23 mouse cellular contexts compared by ENCODE assay signal in genomic region chr11:113425882-113426281, GRCm38 (mm10).
DNase-seq lines count a peak whose midpoint lies in the region; ATAC-seq and TF ChIP-seq lines count a peak whose summit lies in the region.
"Had no signal": no experiment of that assay in that cellular context is flagged by ENCODE, and none has a peak within 500 bp of the region (broad histone marks: within the 10 kb centered on the region; RNA-seq: fewer than 3 reads in every experiment).

No protein-coding gene starts in this region.

- H3K4me1 ChIP-seq in midbrain, embryonic 14.5 days (ENCODE audit: control insufficient read depth, insufficient read depth, low read length) = 0 out of 2 replicates have a peak, but pooled peaks cover 3% of the 10 kb centered on the region
- peaks cover 4% of the 10 kb centered on the region for H3K4me1 ChIP-seq in midbrain, postnatal 0 days (ENCODE audit: insufficient read depth, low read length)
- H3K4me1 ChIP-seq in forebrain, embryonic 16.5 days (replicated peaks; ENCODE audit: control insufficient read depth, insufficient read depth, low read length) = peaks cover 10% of the 10 kb centered on the region; the same call in 1 of the 2 replicates
- peaks cover 15% of the 10 kb centered on the region for H3K4me1 ChIP-seq in hindbrain, embryonic 12.5 days
- 0 out of 2 replicates have a peak, but pooled peaks cover 11% of the 10 kb centered on the region for H3K4me1 ChIP-seq in neural tube, embryonic 14.5 days (ENCODE audit: control insufficient read depth, insufficient read depth, low read length)
- H3K4me1 ChIP-seq: liver, embryonic 15.5 days; lung, embryonic 15.5 days had no signal

- peak; percentile 24 for DNase-seq in midbrain, embryonic 14.5 days
- no peak for DNase-seq in midbrain, postnatal 0 days (ENCODE audit: low spot score)
- no peak for DNase-seq in heart, adult 18-20 months
- DNase-seq in gastrocnemius, postnatal 36 days = no peak
- DNase-seq: adrenal gland, adult 2 months; cerebellum, adult 2 months; cerebellum, postnatal 25 days; heart, adult 11 months; heart, postnatal 10 days; kidney, adult 18-20 months; liver; thymus, adult 18-20 months; thymus, postnatal 36 days had no signal

- WGBS in midbrain, embryonic 14.5 days = 62% methylated on average over 9 of the region's 9 CpGs
- 47% methylated on average over 9 of the region's 9 CpGs for WGBS in midbrain, postnatal 0 days
- 37% methylated on average over 9 of the region's 9 CpGs for WGBS in forebrain, embryonic 16.5 days
- 55% methylated on average over 9 of the region's 9 CpGs for WGBS in hindbrain, embryonic 12.5 days
- 38% methylated on average over 9 of the region's 9 CpGs for WGBS in neural tube, embryonic 14.5 days

- TF ChIP-seq CTCF in midbrain, postnatal 0 days (IDR thresholded peaks at IDR 0.05) = no peak

- H3K9me3 ChIP-seq in midbrain, embryonic 14.5 days (ENCODE audit: control insufficient read depth, low read length) = no peaks in the 10 kb centered on the region
- H3K9me3 ChIP-seq in midbrain, postnatal 0 days (ENCODE audit: low read length) = no peaks in the 10 kb centered on the region
- no peaks in the 10 kb centered on the region for H3K9me3 ChIP-seq in forebrain, embryonic 16.5 days (ENCODE audit: control insufficient read depth, low read length)
- no peaks in the 10 kb centered on the region for H3K9me3 ChIP-seq in hindbrain, embryonic 12.5 days (replicated peaks)
- H3K9me3 ChIP-seq in neural tube, embryonic 14.5 days (ENCODE audit: control insufficient read depth, low read length) = no peaks in the 10 kb centered on the region
- H3K9me3 ChIP-seq: embryonic facial prominence, embryonic 12.5 days; heart, embryonic 12.5 days; limb, embryonic 10.5 days; liver, embryonic 15.5 days; lung, embryonic 15.5 days had no signal

- H3K27me3 ChIP-seq in midbrain, embryonic 14.5 days (ENCODE audit: control insufficient read depth, insufficient read depth, low read length) = no peaks in the 10 kb centered on the region
- H3K27me3 ChIP-seq in midbrain, postnatal 0 days (ENCODE audit: insufficient read depth, low read length) = no peaks in the 10 kb centered on the region
- H3K27me3 ChIP-seq in forebrain, embryonic 16.5 days (replicated peaks; ENCODE audit: control insufficient read depth, insufficient read depth, low read length) = no peaks in the 10 kb centered on the region
- H3K27me3 ChIP-seq in hindbrain, embryonic 12.5 days = peaks cover 4% of the 10 kb centered on the region; the same call in 1 of the 2 replicates
- H3K27me3 ChIP-seq in neural tube, embryonic 14.5 days (ENCODE audit: control insufficient read depth, insufficient read depth, low read length) = no peaks in the 10 kb centered on the region
- H3K27me3 ChIP-seq: embryonic facial prominence, embryonic 12.5 days; liver, embryonic 15.5 days; lung, embryonic 15.5 days; megakaryocyte, embryonic 14.5 days had no signal

- H3K4me2 ChIP-seq in midbrain, embryonic 14.5 days (ENCODE audit: low read length) = no peak overlapping the region
- H3K4me2 ChIP-seq in midbrain, postnatal 0 days (ENCODE audit: low read depth, low read length, poor library complexity, severe bottlenecking) = no peak overlapping the region
- peak overlapping the region; percentile 16; the same call in 1 of the 2 replicates for H3K4me2 ChIP-seq in forebrain, embryonic 16.5 days (ENCODE audit: low read length)
- H3K4me2 ChIP-seq in hindbrain, embryonic 12.5 days (replicated peaks) = no peak overlapping the region
- H3K4me2 ChIP-seq in neural tube, embryonic 14.5 days (ENCODE audit: low read depth, low read length) = no peak overlapping the region
- H3K4me2 ChIP-seq: embryonic facial prominence, embryonic 12.5 days; heart, embryonic 12.5 days; liver, embryonic 15.5 days; lung, embryonic 15.5 days had no signal

- ATAC-seq in midbrain, embryonic 14.5 days (ENCODE audit: low FRiP score, low TSS enrichment) = no peak
- ATAC-seq in midbrain, postnatal 0 days (ENCODE audit: low FRiP score) = no peak
- peak; percentile 55 for ATAC-seq in forebrain, embryonic 16.5 days
- no peak for ATAC-seq in hindbrain, embryonic 12.5 days (ENCODE audit: low FRiP score)
- ATAC-seq in neural tube, embryonic 14.5 days (ENCODE audit: low read depth) = peak; percentile 51; the same call in 1 of the 2 replicates

- intact Hi-C loops in gastrocnemius, postnatal 36 days (cut with DNase I) = no loop called here

- H3K36me3 ChIP-seq in midbrain, embryonic 14.5 days (ENCODE audit: control insufficient read depth, insufficient read depth, low read length) = no peaks in the 10 kb centered on the region
- no peaks in the 10 kb centered on the region for H3K36me3 ChIP-seq in midbrain, postnatal 0 days (ENCODE audit: insufficient read depth, low read length)
- H3K36me3 ChIP-seq in forebrain, embryonic 16.5 days (ENCODE audit: control insufficient read depth, insufficient read depth) = no peaks in the 10 kb centered on the region
- H3K36me3 ChIP-seq in hindbrain, embryonic 12.5 days = no peaks in the 10 kb centered on the region
- H3K36me3 ChIP-seq in neural tube, embryonic 14.5 days (ENCODE audit: control insufficient read depth, insufficient read depth, low read length) = no peaks in the 10 kb centered on the region
- H3K36me3 ChIP-seq: embryonic facial prominence, embryonic 12.5 days; heart, embryonic 12.5 days; limb, embryonic 10.5 days; liver, embryonic 15.5 days; lung, embryonic 15.5 days had no signal

- no peak overlapping the region for H3K9ac ChIP-seq in midbrain, embryonic 14.5 days (replicated peaks; ENCODE audit: low read length)
- no peak overlapping the region for H3K9ac ChIP-seq in midbrain, postnatal 0 days (replicated peaks; ENCODE audit: low read length, poor library complexity, severe bottlenecking)
- no peak overlapping the region for H3K9ac ChIP-seq in forebrain, embryonic 16.5 days (replicated peaks; ENCODE audit: low read depth, low read length)
- H3K9ac ChIP-seq in hindbrain, embryonic 12.5 days = no peak overlapping the region
- no peak overlapping the region for H3K9ac ChIP-seq in neural tube, embryonic 14.5 days (replicated peaks; ENCODE audit: low read depth, low read length)
- H3K9ac ChIP-seq: embryonic facial prominence, embryonic 12.5 days; heart, embryonic 12.5 days; liver, embryonic 15.5 days; lung, embryonic 15.5 days had no signal

- no peak overlapping the region for H3K4me3 ChIP-seq in midbrain, embryonic 14.5 days (replicated peaks; ENCODE audit: low read depth, low read length)
- no peak overlapping the region for H3K4me3 ChIP-seq in midbrain, postnatal 0 days (ENCODE audit: low read depth, low read length)
- no peak overlapping the region for H3K4me3 ChIP-seq in forebrain, embryonic 16.5 days (replicated peaks; ENCODE audit: low read length)
- H3K4me3 ChIP-seq in hindbrain, embryonic 12.5 days = no peak overlapping the region
- H3K4me3 ChIP-seq in neural tube, embryonic 14.5 days (ENCODE audit: low read depth, low read length) = no peak overlapping the region
- H3K4me3 ChIP-seq: embryonic facial prominence, embryonic 12.5 days; heart, embryonic 12.5 days; left cerebral cortex, adult 2 months; limb, embryonic 10.5 days; liver, embryonic 15.5 days; lung, embryonic 15.5 days; megakaryocyte, embryonic 14.5 days had no signal

- 0 out of 2 replicates have a peak overlapping the region, but pooled peaks have one; percentile 1 for H3K27ac ChIP-seq in midbrain, embryonic 14.5 days (replicated peaks; ENCODE audit: low read depth, low read length)
- no peak overlapping the region for H3K27ac ChIP-seq in midbrain, postnatal 0 days (ENCODE audit: low read depth, low read length)
- H3K27ac ChIP-seq in forebrain, embryonic 16.5 days (ENCODE audit: low read length) = peak overlapping the region; percentile 34
- H3K27ac ChIP-seq in hindbrain, embryonic 12.5 days = 0 out of 2 replicates have a peak overlapping the region, but pooled peaks have one; percentile 42
- H3K27ac ChIP-seq in neural tube, embryonic 14.5 days (ENCODE audit: low read depth, low read length) = peak overlapping the region; percentile 2
- H3K27ac ChIP-seq: embryonic facial prominence, embryonic 12.5 days; left cerebral cortex, adult 2 months; limb, embryonic 10.5 days; liver, embryonic 15.5 days; lung, embryonic 15.5 days had no signal

Comparison
In these comparisons a context has a peak if more than half of its experiments do, and no peak if none do; other contexts are left out.
1. ATAC-seq: peak in forebrain, embryonic 16.5 days (single experiment) and neural tube, embryonic 14.5 days (single experiment); none in midbrain, embryonic 14.5 days (single experiment), midbrain, postnatal 0 days (single experiment) and hindbrain, embryonic 12.5 days (single experiment).